Mouse (Mus musculus): ENCODE data around the gene Papss1. TPM values are rescaled to one million over a fixed set of nuclear protein-coding genes. Genes with fewer than 3 reads are reported as not detected.
A peak's percentile ranks its signal among the peaks of the same experiment; 100 is the strongest.

Papss1 gene
- polyA plus RNA-seq, 1 experiment from 2014 or later: 87.1 TPM

DNA sequence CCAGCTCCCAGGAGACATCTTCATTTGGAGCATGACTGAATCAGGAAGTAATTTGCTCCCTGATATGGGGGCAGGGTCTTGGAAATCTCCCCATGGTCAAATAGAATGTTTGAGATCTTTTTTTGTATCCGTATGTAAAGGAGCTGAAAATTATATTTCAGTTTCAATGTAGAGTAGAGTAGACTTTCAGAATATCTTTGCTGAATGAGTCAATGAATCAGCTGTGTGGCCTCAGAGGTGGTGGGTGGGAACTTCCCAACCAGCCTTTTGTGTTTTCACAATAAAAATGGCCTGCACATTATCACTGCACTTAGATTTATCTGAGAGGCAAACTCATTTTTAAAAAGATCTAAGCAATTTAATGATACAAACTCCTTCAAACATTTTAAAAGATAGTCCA is 58.6 kb downstream of the Papss1 start:
- Histone ChIP-seq H3K9me3 (no peaks in the 10 kb centered on the region), H3K36me3 (peaks cover 32% of the 10 kb centered on the region), H3K9ac (replicated peaks) (no peak overlapping the region), H3K4me2 (replicated peaks) (no peak overlapping the region), H3K4me3 (no peak overlapping the region), H3K4me1 (0 out of 2 replicates have a peak, but pooled peaks cover 3% of the 10 kb centered on the region), H3K27me3 (no peaks in the 10 kb centered on the region), H3K27ac (replicated peaks) (no peak overlapping the region)
- WGBS: 97% methylated on average over 1 of the region's 1 CpGs
- no peak for ATAC-seq (ENCODE audit: low FRiP score, low read depth)

DNA sequence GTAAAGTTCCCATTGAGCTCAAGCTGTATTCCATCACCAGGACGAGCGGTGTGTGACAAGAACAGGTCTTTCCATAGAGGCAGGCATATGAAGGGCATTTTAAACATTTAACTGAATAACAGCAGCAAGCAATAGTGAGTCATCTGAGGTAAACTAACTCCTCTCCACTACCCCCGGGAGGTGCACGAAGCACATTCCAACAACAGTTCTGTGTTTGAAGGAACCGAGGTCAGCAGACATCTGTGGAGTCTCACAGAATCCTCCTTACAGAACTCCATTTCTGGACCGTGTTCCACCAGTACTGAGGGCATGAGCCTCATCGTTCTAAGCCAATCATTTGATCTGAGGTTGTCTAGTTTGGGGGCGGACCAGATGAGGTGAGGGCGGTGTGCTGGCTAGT is 59.5 kb downstream of the Papss1 start:
- no peak overlapping the region for H3K27ac ChIP-seq (replicated peaks)
- no peak overlapping the region for H3K4me3 ChIP-seq
- no peak overlapping the region for H3K9ac ChIP-seq (replicated peaks)
- H3K36me3 ChIP-seq: peaks cover 24% of the 10 kb centered on the region
- H3K9me3 ChIP-seq: no peaks in the 10 kb centered on the region
- 0 out of 2 replicates have a peak, but pooled peaks cover 3% of the 10 kb centered on the region for H3K4me1 ChIP-seq
- WGBS: 95% methylated on average over 9 of the region's 9 CpGs
- no peaks in the 10 kb centered on the region for H3K27me3 ChIP-seq
- ATAC-seq (ENCODE audit: low FRiP score, low read depth): no peak
- no peak overlapping the region for H3K4me2 ChIP-seq (replicated peaks)

DNA sequence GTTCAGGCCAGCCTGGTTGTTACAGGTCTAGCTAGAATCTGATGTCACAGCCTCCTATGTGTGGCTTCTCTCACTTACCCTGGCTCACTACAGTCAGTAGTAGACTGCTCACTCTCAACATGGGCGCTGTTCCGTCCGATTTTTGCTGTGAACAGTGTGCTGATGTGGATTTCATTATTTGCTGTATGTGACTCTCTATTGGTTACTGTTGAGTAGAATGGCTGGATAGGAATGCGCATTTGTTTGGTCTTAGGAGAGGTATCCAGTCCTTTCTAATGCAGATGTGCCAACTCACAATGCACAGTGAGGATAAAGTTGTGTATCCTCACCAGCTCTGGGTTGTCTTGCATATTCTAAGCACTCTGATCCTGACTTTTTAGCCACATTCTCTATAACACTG is 62.9 kb downstream of the Papss1 start:
- Histone ChIP-seq H3K27ac (replicated peaks) (no peak overlapping the region), H3K27me3 (no peaks in the 10 kb centered on the region), H3K9me3 (no peaks in the 10 kb centered on the region), H3K4me1 (0 out of 2 replicates have a peak, but pooled peaks cover 3% of the 10 kb centered on the region), H3K36me3 (peaks cover 29% of the 10 kb centered on the region), H3K4me2 (replicated peaks) (no peak overlapping the region), H3K9ac (replicated peaks) (no peak overlapping the region), H3K4me3 (no peak overlapping the region)
- no peak for ATAC-seq (ENCODE audit: low FRiP score, low read depth)
- WGBS: 91% methylated on average over 4 of the region's 4 CpGs

DNA sequence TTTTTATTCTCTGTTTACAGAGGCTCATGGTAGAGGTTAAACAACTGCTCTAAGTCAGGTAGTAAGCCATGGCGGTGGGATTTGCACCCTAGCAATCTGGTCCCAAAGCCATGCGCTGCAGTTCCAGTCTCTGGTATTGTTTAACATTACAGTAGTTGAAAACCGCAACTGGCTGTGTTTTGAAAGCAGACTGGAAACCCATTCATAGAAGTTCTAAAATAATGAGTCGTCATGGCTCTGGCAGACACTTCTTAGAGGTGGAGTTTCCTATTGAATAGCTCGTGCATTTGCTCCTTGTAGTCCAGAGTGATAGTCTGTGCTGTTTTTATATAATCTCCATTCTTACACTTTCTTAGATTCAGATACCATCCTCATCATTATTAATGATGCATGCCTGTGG is 63.7 kb downstream of the Papss1 start:
- H3K36me3 ChIP-seq: peaks cover 30% of the 10 kb centered on the region
- H3K9me3 ChIP-seq: no peaks in the 10 kb centered on the region
- H3K4me1 ChIP-seq: 0 out of 2 replicates have a peak, but pooled peaks cover 3% of the 10 kb centered on the region
- no peak overlapping the region for H3K4me2 ChIP-seq (replicated peaks)
- H3K9ac ChIP-seq (replicated peaks): no peak overlapping the region
- H3K27ac ChIP-seq (replicated peaks): no peak overlapping the region
- no peak for ATAC-seq (ENCODE audit: low FRiP score, low read depth)
- H3K27me3 ChIP-seq: no peaks in the 10 kb centered on the region
- 88% methylated on average over 5 of the region's 5 CpGs for WGBS
- H3K4me3 ChIP-seq: no peak overlapping the region

DNA sequence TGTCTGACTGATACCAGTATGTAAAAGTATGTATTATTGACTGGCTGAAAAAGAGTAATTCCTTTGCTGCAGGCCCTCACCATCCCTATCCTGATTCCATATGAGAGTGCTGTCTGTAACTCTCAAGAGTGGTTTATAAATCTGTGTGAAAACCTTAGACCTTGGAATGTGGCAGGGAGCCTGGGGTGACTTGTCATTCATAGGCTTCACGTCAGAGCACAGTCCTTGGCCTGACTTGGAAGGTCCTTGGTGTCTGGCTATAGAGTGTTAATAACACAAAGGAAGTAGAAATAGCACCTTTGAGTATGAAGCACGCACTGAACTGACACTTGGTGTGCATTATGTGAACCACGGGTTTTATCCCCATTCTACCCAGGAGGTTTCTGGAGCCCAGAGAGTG is 64.4 kb downstream of the Papss1 start:
- no peak for ATAC-seq (ENCODE audit: low FRiP score, low read depth)
- H3K4me1 ChIP-seq: 0 out of 2 replicates have a peak, but pooled peaks cover 3% of the 10 kb centered on the region

DNA sequence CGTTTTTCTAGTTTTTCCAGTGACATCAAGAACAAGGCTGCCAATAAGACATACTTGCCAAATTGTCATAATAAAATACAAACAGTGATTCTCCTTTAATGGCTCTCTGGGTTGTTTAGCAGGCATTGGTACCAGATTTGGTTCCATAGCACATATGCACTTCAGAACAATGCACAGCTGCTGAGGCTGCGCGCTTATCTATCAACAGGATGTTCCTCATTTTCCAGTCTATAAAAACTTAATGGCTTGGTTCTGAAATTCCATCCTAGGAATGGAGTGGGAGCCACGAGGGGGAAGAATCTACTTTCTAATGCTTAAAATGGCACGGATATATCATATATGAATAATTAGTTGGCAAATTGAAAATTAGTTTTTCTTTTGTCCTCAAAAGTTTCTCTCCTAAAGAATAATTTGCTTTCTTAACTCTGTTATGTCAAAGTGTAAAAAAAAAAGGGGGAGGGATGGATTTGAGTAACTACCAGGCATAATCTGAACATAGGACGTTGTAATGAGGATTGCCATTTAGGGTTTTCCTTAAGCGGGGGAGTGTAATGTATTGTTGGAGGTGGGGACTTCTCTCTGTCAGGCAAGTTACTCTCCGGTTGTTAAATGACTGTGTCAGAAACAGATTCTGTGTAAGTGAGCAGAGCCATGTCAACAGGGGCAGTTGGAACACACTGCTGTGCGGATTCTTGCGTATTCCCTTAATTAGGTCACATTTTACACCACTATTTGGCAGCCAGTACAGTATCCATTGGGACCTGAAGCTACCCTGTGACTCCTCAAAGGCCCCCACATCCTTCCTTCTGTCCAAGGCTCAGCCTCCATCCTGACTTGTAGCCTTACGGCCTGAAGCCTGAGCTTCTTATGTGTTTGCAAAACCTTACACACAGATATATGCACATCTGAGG is 66.1 kb downstream of the Papss1 start:
- WGBS: 90% methylated on average over 11 of the region's 11 CpGs
- 0 out of 2 replicates have a peak, but pooled peaks cover 3% of the 10 kb centered on the region for H3K4me1 ChIP-seq
- H3K36me3 ChIP-seq: peaks cover 18% of the 10 kb centered on the region
- H3K27me3 ChIP-seq: no peaks in the 10 kb centered on the region
- no peak overlapping the region for H3K9ac ChIP-seq (replicated peaks)
- H3K4me2 ChIP-seq (replicated peaks): no peak overlapping the region
- H3K4me3 ChIP-seq: no peak overlapping the region
- H3K9me3 ChIP-seq: no peaks in the 10 kb centered on the region
- no peak overlapping the region for H3K27ac ChIP-seq (replicated peaks)
- ATAC-seq (ENCODE audit: low FRiP score, low read depth): no peak

More for the DNA sequence above, 64.4 kb downstream of the Papss1 start:
- Histone ChIP-seq H3K9ac (replicated peaks) (no peak overlapping the region), H3K27ac (replicated peaks) (no peak overlapping the region), H3K36me3 (peaks cover 26% of the 10 kb centered on the region), H3K27me3 (no peaks in the 10 kb centered on the region), H3K4me2 (replicated peaks) (no peak overlapping the region), H3K4me3 (no peak overlapping the region), H3K9me3 (no peaks in the 10 kb centered on the region)
- WGBS: 89% methylated on average over 3 of the region's 3 CpGs

DNA sequence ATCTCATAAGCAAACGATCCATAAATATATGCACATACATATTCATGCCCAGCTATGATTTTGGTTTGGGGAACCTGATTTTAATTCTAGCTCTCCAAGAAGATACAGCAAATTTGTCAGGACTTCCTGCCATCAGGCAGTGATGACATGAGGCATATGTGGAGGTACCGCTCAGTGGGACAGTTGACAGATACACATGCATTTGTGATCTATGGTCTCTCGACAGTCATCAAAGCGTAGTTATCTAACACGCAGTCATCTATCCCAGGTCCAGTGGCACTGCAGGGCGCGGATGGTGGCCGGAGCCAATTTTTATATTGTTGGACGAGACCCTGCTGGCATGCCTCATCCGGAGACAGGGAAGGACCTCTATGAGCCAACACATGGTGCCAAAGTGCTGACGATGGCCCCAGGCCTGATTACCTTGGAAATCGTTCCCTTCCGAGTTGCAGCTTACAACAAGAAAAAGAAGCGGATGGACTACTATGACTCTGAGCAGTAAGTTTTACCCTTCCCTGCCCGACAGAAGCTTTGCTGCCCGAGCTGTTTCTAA is 66.8 kb downstream of the Papss1 start:
- no peaks in the 10 kb centered on the region for H3K9me3 ChIP-seq
- H3K27ac ChIP-seq (replicated peaks): no peak overlapping the region
- 0 out of 2 replicates have a peak, but pooled peaks cover 8% of the 10 kb centered on the region for H3K4me1 ChIP-seq
- no peaks in the 10 kb centered on the region for H3K27me3 ChIP-seq
- H3K36me3 ChIP-seq: peaks cover 16% of the 10 kb centered on the region
- H3K4me2 ChIP-seq (replicated peaks): no peak overlapping the region
- H3K4me3 ChIP-seq: no peak overlapping the region
- no peak overlapping the region for H3K9ac ChIP-seq (replicated peaks)
- no peak for ATAC-seq (ENCODE audit: low FRiP score, low read depth)
- 93% methylated on average over 16 of the region's 16 CpGs for WGBS

DNA sequence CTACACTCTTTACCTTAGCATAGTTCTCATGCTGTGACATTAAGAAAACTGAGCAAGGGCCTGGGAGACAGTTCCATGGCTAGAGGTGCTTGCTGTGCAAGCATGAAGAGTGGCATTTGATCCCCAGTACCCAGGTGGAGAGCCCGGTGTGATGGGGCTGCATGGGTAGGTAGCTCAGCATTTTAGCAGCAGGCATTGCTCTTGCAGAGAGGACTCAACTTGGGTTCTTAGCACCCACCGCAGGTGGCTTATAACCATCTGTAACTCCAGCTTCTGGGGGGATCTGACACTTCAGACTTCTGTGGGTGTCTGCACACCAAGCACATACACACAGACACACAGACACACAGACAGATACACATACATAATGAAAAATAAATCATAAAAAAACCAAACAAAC is 69.5 kb downstream of the Papss1 start:
- no peaks in the 10 kb centered on the region for H3K27me3 ChIP-seq
- H3K27ac ChIP-seq (replicated peaks): no peak overlapping the region
- H3K36me3 ChIP-seq: peaks cover 14% of the 10 kb centered on the region
- ATAC-seq (ENCODE audit: low FRiP score, low read depth): no peak
- no peak overlapping the region for H3K4me2 ChIP-seq (replicated peaks)
- no peak overlapping the region for H3K4me3 ChIP-seq
- no peaks in the 10 kb centered on the region for H3K9me3 ChIP-seq
- peaks cover 18% of the 10 kb centered on the region for H3K4me1 ChIP-seq
- WGBS: 93% methylated on average over 2 of the region's 2 CpGs
- H3K9ac ChIP-seq (replicated peaks): no peak overlapping the region

DNA sequence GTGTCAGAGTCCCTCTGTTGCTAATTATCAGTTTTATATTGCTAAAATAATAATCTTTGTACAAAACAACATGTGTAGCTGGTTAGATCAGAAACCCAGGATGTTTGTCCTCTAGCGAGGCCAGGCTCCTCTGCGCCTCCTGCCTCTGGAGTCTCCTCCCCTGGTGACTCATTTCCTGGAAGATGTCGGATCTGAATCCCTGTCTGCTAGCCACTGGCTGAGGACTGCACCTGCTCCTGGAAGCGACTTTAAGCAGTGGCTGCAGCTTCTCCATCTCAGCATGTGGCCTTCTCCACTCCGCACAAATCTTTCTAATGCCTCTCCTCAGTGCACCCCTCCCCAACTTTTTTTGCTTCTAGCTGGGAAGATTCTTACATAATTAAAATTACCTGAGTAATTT is 71.6 kb downstream of the Papss1 start:
- Histone ChIP-seq H3K4me3 (no peak overlapping the region), H3K9me3 (no peaks in the 10 kb centered on the region), H3K4me2 (replicated peaks) (no peak overlapping the region), H3K9ac (replicated peaks) (no peak overlapping the region), H3K27ac (replicated peaks) (no peak overlapping the region), H3K27me3 (no peaks in the 10 kb centered on the region), H3K36me3 (peaks cover 14% of the 10 kb centered on the region; the same call in 1 of the 2 replicates), H3K4me1 (peaks cover 18% of the 10 kb centered on the region)
- ATAC-seq (ENCODE audit: low FRiP score, low read depth): no peak
- 39% methylated on average over 5 of the region's 5 CpGs for WGBS

DNA sequence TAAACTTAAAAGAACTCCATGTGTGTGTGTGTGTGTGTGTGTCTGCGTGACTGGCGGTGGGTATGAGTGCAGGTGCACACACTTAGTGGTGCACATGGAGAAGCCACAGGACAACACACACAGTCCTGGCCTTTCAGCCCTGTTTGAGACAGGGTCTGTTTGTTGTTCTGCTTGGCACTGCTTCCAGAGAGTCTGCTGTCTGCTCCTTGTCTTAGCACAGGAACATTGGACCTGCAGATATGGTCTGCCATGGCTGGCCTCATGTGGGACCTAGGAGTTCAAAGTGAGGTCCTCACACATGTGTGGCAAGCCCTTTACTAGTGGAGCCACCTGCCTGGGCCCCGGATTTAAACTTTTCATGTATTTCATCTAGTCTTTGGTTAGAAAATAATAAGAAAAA is 72.4 kb downstream of the Papss1 start:
- no peak for ATAC-seq (ENCODE audit: low FRiP score, low read depth)
- Histone ChIP-seq H3K36me3 (peaks cover 8% of the 10 kb centered on the region; the same call in 1 of the 2 replicates), H3K4me1 (peaks cover 18% of the 10 kb centered on the region), H3K4me2 (replicated peaks) (no peak overlapping the region), H3K27ac (replicated peaks) (no peak overlapping the region), H3K9ac (replicated peaks) (no peak overlapping the region), H3K4me3 (no peak overlapping the region), H3K9me3 (no peaks in the 10 kb centered on the region), H3K27me3 (no peaks in the 10 kb centered on the region)
- WGBS: 81% methylated on average over 3 of the region's 3 CpGs

DNA sequence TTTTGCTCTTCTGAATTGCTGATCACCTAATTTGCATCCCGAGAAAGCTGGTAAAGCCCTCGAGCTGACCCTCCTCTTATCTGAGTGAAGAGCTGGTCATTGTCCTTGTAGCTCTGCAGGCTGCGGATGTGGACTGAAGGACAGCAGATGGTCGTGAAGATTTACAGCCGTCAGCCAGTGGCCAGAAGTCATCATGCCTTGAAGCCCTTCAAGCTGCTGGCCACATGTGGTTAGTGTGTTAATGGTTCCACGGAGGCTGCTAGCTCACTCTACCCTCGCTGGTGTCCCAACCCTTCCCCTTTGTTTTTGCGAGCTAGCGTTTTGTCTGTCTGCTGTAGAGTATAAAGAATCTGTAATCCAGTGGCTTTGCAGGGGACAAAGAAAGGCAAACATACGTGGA is 73.1 kb downstream of the Papss1 start:
- no peak overlapping the region for H3K4me2 ChIP-seq (replicated peaks)
- peaks cover 5% of the 10 kb centered on the region; the same call in 1 of the 2 replicates for H3K36me3 ChIP-seq
- no peaks in the 10 kb centered on the region for H3K9me3 ChIP-seq
- WGBS: 25% methylated on average over 10 of the region's 10 CpGs
- H3K4me1 ChIP-seq: peaks cover 18% of the 10 kb centered on the region
- H3K27me3 ChIP-seq: no peaks in the 10 kb centered on the region
- peak; percentile 64 for ATAC-seq (ENCODE audit: low FRiP score, low read depth)
- no peak overlapping the region for H3K9ac ChIP-seq (replicated peaks)
- H3K4me3 ChIP-seq: no peak overlapping the region
- peak overlapping the region; percentile 58 for H3K27ac ChIP-seq (replicated peaks)

DNA sequence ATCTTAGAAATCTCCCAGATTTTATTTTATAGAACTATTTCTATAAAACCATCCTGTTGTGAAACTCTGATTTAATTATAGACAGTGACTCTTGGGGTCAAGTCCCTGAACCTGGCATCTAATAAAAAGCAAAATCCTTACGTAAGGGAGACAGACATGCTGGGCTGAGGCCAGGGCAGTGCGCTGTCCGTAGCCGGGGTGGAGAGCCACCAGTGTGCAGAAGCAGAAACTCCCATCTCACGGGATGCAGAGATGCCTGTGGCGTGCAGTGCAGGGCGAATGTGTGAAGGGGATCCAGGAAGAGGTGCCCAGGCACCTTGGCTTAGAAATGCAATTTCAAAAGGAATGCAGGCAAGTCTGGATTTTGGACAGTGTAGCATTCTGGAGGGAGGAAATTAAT is 73.6 kb downstream of the Papss1 start:
- H3K9ac ChIP-seq (replicated peaks): no peak overlapping the region
- ATAC-seq (ENCODE audit: low FRiP score, low read depth): 0 out of 2 replicates have a peak, but pooled peaks have one; percentile 16
- no peak overlapping the region for H3K4me3 ChIP-seq
- H3K27ac ChIP-seq (replicated peaks): no peak overlapping the region; the same call in 1 of the 2 replicates
- no peaks in the 10 kb centered on the region for H3K27me3 ChIP-seq
- 70% methylated on average over 7 of the region's 7 CpGs for WGBS
- no peaks in the 10 kb centered on the region; the same call in 1 of the 2 replicates for H3K36me3 ChIP-seq
- H3K9me3 ChIP-seq: no peaks in the 10 kb centered on the region
- H3K4me1 ChIP-seq: peaks cover 18% of the 10 kb centered on the region
- H3K4me2 ChIP-seq (replicated peaks): no peak overlapping the region

Measured in midbrain, embryonic 12.5 days (tissue).